Mouse (Mus musculus) cerebellum, postnatal 4 days (tissue): Measurements from ENCODE around the gene Frs2.
"Not testable (repeated sequence)": the region's sequence is repeated elsewhere in the genome, so short reads cannot be mapped to it uniquely, and the experiment has no call there.

Experiments
- DNase-seq, 2 experiments: peaks; one replicate each; pipeline ENCODE4 v3.0.0; 2022; ENCODE audit warnings: low spot score in 2 of 2, mixed read lengths in 1 of 2

The Frs2 gene

GRCm38 (mm10) chr10:117045175-117046056 is 102.9 kb downstream of the Frs2 start, which contains the start of gene Lrrc10:
Gene Lrrc10 (plus strand): TSS chr10:117045341.
- DNase-seq = peak in 1 of 2 experiments; percentile 25

- not testable (repeated sequence) for DNase-seq
These were observed 104.7 kb downstream of the Frs2 start for GRCm38 (mm10) chr10:117043497-117044166.

GRCm38 (mm10) chr10:117042295-117042694 is 106.0 kb downstream of the Frs2 start:
- no peak for DNase-seq

GRCm38 (mm10) chr10:117040355-117040754 is 108.0 kb downstream of the Frs2 start:
- DNase-seq = no peak

GRCm38 (mm10) chr10:117033785-117034184 is 114.5 kb downstream of the Frs2 start:
- peak; percentile 55 to 81 for DNase-seq

GRCm38 (mm10) chr10:117031160-117031559 is 117.2 kb downstream of the Frs2 start:
- DNase-seq = no peak

GRCm38 (mm10) chr10:117026176-117026575 is 122.2 kb downstream of the Frs2 start:
- no peak for DNase-seq

GRCm38 (mm10) chr10:117025776-117026175 is 122.6 kb downstream of the Frs2 start:
- DNase-seq = not testable (repeated sequence)

GRCm38 (mm10) chr10:117023693-117024092 is 124.6 kb downstream of the Frs2 start:
- DNase-seq = no peak

GRCm38 (mm10) chr10:117021020-117021754 is 127.1 kb downstream of the Frs2 start:
- DNase-seq = no peak
